Mouse (Mus musculus) activated CD4-positive, CD25-positive, alpha-beta regulatory T cell (primary cell): Measurements from ENCODE around the gene Parp14. TPM values are rescaled to one million over a fixed set of nuclear protein-coding genes. Genes with fewer than 3 reads are reported as not detected.

Experiments used
- polyA plus RNA-seq, 2 experiments: library from polyadenylated mRNA; unstranded; fragments of 100-300 nt; shearing (Covaris generic); gene quantifications; one replicate each; pipeline ENCODE4 v1.2.1; 2017

Gene Parp14
- polyA plus RNA-seq, result 10 to 100 TPM; 72.6 to 94.6 TPM

GRCm38 (mm10) chr16:35871048-35871851 lies at the start of gene Parp14:
Parp14 (minus strand) TSS chr16:35871544.

Other genes with a start within 250 kb of the Parp14 start
- gene Dirc2, start 102.2 kb downstream of the Parp14 start, polyA plus RNA-seq, result 10 to 100 TPM; 22.6 to 27.8 TPM
- gene Hspbap1, start 101.2 kb downstream of the Parp14 start, polyA plus RNA-seq, result 10 to 100 TPM; 19.5 to 29.6 TPM
- gene Parp9, start 66.9 kb upstream of the Parp14 start, polyA plus RNA-seq, result 100 to 1,000 TPM; 124 to 132 TPM
- 100 to 1,000 TPM in 1 of 2 experiments, 10 to 100 TPM in 1; 70.1 to 103 TPM for gene Dtx3l, start 67.6 kb upstream of the Parp14 start, polyA plus RNA-seq
- 10 to 100 TPM; 50.4 to 64.1 TPM for gene Kpna1, start 107.2 kb upstream of the Parp14 start, polyA plus RNA-seq
- gene Wdr5b, start 169.6 kb upstream of the Parp14 start, polyA plus RNA-seq, result 1 to 10 TPM; 5.1 to 8.6 TPM
- 100 to 1,000 TPM; 108 to 121 TPM for gene Fam162a, start 200.1 kb upstream of the Parp14 start, polyA plus RNA-seq
- gene Ccdc58, start 200.1 kb upstream of the Parp14 start, polyA plus RNA-seq, result 10 to 100 TPM; 28.4 to 30.6 TPM